Mouse (Mus musculus) testis, adult 2 months (tissue): Measurements from ENCODE around the gene Lmx1b.

Source experiments
- CTCF ChIP-seq: fragments of 200-500 bp; IDR thresholded peaks from 2 replicates; pipeline ENCODE4 v1.5.1; 2012; ENCODE audit warnings: low read depth, mild to moderate bottlenecking, inconsistent platforms, low read length, moderate library complexity; ENCODE audit not compliant: control insufficient read depth, insufficient read depth, insufficient replicate concordance
- POLR2A ChIP-seq: fragments of 200-500 bp; IDR thresholded peaks from 2 replicates; pipeline ENCODE4 v1.6.1; 2012; ENCODE audit warnings: low read depth, mild to moderate bottlenecking, inconsistent platforms, low read length, moderate library complexity; ENCODE audit not compliant: control insufficient read depth

DNA sequence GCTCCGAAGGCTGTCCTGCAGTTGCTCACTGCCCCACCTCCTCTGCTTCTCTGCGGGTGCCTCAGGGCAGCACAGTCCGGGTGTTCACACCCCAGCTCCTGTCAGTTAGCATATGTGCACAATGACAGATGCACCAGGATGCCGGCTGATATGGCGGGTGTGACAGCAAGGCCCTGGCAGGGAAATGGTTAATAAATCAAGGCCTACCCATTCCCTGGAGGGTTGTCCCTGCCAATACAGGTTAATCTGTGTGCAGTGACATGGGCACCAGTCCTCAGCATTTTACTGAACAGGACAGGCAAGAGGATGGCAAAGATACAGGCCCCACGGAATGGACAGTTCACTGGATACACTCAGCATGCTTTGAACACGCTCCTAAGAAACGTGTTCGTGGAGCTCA lies 51.0 kb downstream of the Lmx1b start:
- TF ChIP-seq POLR2A (no peak), CTCF (no peak)
